Mouse (Mus musculus) MEL (cell line): ENCODE results near the gene Fgfbp3. TPM values are rescaled to one million over a fixed set of nuclear protein-coding genes. Genes with fewer than 3 reads are reported as not detected.

Experiments used
- DNase-seq: peaks from one replicate; pipeline ENCODE4 v3.0.0; 2011; ENCODE audit warnings: low read depth, low spot score
- H3K27ac ChIP-seq: 2 replicates; pipeline ENCODE4 v1.5.1; 2012; ENCODE audit warnings: low read depth, mild to moderate bottlenecking, control low read depth, low read length, moderate library complexity; ENCODE audit not compliant: control insufficient read depth
- H3K27me3 ChIP-seq, 2 experiments: fragments of 150-350 bp in 1 of 2; sonication (generic) in 1 of 2; 2 replicates each; pipeline ENCODE4 v1.6.1; 2012; ENCODE audit warnings: low read length in 2 of 2, mild to moderate bottlenecking in 2 of 2, improper control_type of control experiment in 1 of 2, moderate library complexity in 1 of 2; ENCODE audit not compliant: insufficient read depth in 2 of 2, control insufficient read depth in 1 of 2
- H3K36me3 ChIP-seq, 2 experiments: 2 replicates each; pipeline ENCODE4 v1.6.1; 2012 to 2014; ENCODE audit warnings: low read length in 2 of 2, improper control_type of control experiment in 1 of 2, inconsistent platforms in 1 of 2, mild to moderate bottlenecking in 1 of 2; ENCODE audit not compliant: insufficient read depth in 2 of 2, control insufficient read depth in 1 of 2
- H3K4me1 ChIP-seq, 2 experiments: fragments of 150-350 bp in 1 of 2; sonication (generic) in 1 of 2; 2 replicates each; pipeline ENCODE4 v1.6.1; 2012; ENCODE audit warnings: low read length in 2 of 2, improper control_type of control experiment in 1 of 2, mild to moderate bottlenecking in 1 of 2; ENCODE audit not compliant: insufficient read depth in 2 of 2, control insufficient read depth in 1 of 2
- H3K4me3 ChIP-seq, 2 experiments: fragments of 150-350 bp in 1 of 2; sonication (generic) in 1 of 2; 2 replicates each; pipeline ENCODE4 v1.5.1; 2012; ENCODE audit warnings: low read depth in 2 of 2, low read length in 2 of 2, mild to moderate bottlenecking in 2 of 2, moderate library complexity in 2 of 2, control low read depth in 1 of 2, improper control_type of control experiment in 1 of 2; ENCODE audit not compliant: control insufficient read depth in 1 of 2, insufficient read depth in 1 of 2
- H3K79me2 ChIP-seq: 2 replicates; pipeline ENCODE4 v1.6.1; 2012; ENCODE audit warnings: mild to moderate bottlenecking, low read length, moderate library complexity; ENCODE audit not compliant: control insufficient read depth, poor library complexity, insufficient read depth
- H3K9ac ChIP-seq: 2 replicates; pipeline ENCODE4 v1.6.1; 2012; ENCODE audit warnings: low read depth, mild to moderate bottlenecking, control low read depth, low read length, moderate library complexity; ENCODE audit not compliant: control insufficient read depth, poor library complexity, severe bottlenecking
- H3K9me3 ChIP-seq: fragments of 150-350 bp; sonication (generic); replicated peaks from 2 replicates; pipeline ENCODE4 v1.6.1; 2012; ENCODE audit warnings: mild to moderate bottlenecking, low read length, improper control_type of control experiment, moderate library complexity; ENCODE audit not compliant: insufficient read depth
- BHLHE40 ChIP-seq: IDR thresholded peaks from 2 replicates; pipeline ENCODE4 v1.6.1; 2012; ENCODE audit warnings: low read depth, mild to moderate bottlenecking, inconsistent platforms, low read length, improper control_type of control experiment, borderline replicate concordance
- CHD1 ChIP-seq: IDR thresholded peaks from 2 replicates; pipeline ENCODE4 v1.6.1; 2012; ENCODE audit warnings: low read depth, mild to moderate bottlenecking, inconsistent platforms, low read length, improper control_type of control experiment
- CHD2 ChIP-seq: IDR thresholded peaks from 2 replicates; pipeline ENCODE4 v1.6.1; 2011; ENCODE audit warnings: low read length, improper control_type of control experiment
- CTCF ChIP-seq, 3 experiments: IDR thresholded peaks in 2 of 3; conservative IDR thresholded peaks in 1 of 3; 2 replicates each; pipeline ENCODE4 v1.5.1; 2011 to 2012; ENCODE audit warnings: low read length in 3 of 3, low read depth in 2 of 3, mild to moderate bottlenecking in 2 of 3, improper control_type of control experiment in 1 of 3, inconsistent platforms in 1 of 3, mixed read lengths in 1 of 3, moderate library complexity in 1 of 3; ENCODE audit not compliant: control insufficient read depth in 1 of 3, insufficient read depth in 1 of 3, poor library complexity in 1 of 3, severe bottlenecking in 1 of 3
- E2F4 ChIP-seq: IDR thresholded peaks from 2 replicates; pipeline ENCODE4 v1.6.1; 2011; ENCODE audit warnings: low read depth, low read length, improper control_type of control experiment, borderline replicate concordance
- ELF1 ChIP-seq: IDR thresholded peaks from 2 replicates; pipeline ENCODE4 v1.6.1; 2014; ENCODE audit warnings: low read depth, mild to moderate bottlenecking, inconsistent platforms, low read length, improper control_type of control experiment, moderate library complexity
- EP300 ChIP-seq, 2 experiments: IDR thresholded peaks; 2 replicates each; pipeline ENCODE4 v1.6.1; 2011; ENCODE audit warnings: improper control_type of control experiment in 2 of 2, low read length in 2 of 2, low read depth in 1 of 2, mild to moderate bottlenecking in 1 of 2
- ETS1 ChIP-seq: IDR thresholded peaks from 2 replicates; pipeline ENCODE4 v1.6.1; 2012; ENCODE audit warnings: low read depth, mild to moderate bottlenecking, inconsistent platforms, low read length, improper control_type of control experiment, moderate library complexity
- GABPA ChIP-seq: IDR thresholded peaks from 2 replicates; pipeline ENCODE4 v1.6.1; 2012; ENCODE audit warnings: low read depth, mild to moderate bottlenecking, inconsistent platforms, low read length, improper control_type of control experiment, moderate library complexity
- GATA1 ChIP-seq: IDR thresholded peaks from 2 replicates; pipeline ENCODE4 v1.6.1; 2011; ENCODE audit warnings: low read depth, low read length, improper control_type of control experiment
- HCFC1 ChIP-seq: IDR thresholded peaks from 2 replicates; pipeline ENCODE4 v1.6.1; 2012; ENCODE audit warnings: low read depth, mild to moderate bottlenecking, inconsistent platforms, low read length, improper control_type of control experiment, moderate library complexity
- JUND ChIP-seq: IDR thresholded peaks from 2 replicates; pipeline ENCODE4 v1.6.1; 2011; ENCODE audit warnings: low read depth, mild to moderate bottlenecking, improper control_type of control experiment, low read length
- KAT2A ChIP-seq: conservative IDR thresholded peaks from 2 replicates; pipeline ENCODE4 v1.6.1; 2012; ENCODE audit warnings: low read depth, low read length, improper control_type of control experiment, inconsistent platforms
- MAFK ChIP-seq: IDR thresholded peaks from 2 replicates; pipeline ENCODE4 v1.6.1; 2011; ENCODE audit warnings: low read depth, mild to moderate bottlenecking, low read length, improper control_type of control experiment, borderline replicate concordance
- MAX ChIP-seq: IDR thresholded peaks from 2 replicates; pipeline ENCODE4 v1.6.1; 2011; ENCODE audit warnings: low read length, improper control_type of control experiment
- MEF2A ChIP-seq: IDR thresholded peaks from 2 replicates; pipeline ENCODE4 v1.6.1; 2014; ENCODE audit warnings: low read depth, mild to moderate bottlenecking, inconsistent platforms, low read length, improper control_type of control experiment; ENCODE audit not compliant: poor library complexity, insufficient replicate concordance, severe bottlenecking; ENCODE audit errors: extremely low read depth
- MXI1 ChIP-seq: IDR thresholded peaks from 2 replicates; pipeline ENCODE4 v1.6.1; 2011; ENCODE audit warnings: mild to moderate bottlenecking, low read depth, low read length, improper control_type of control experiment
- MYB ChIP-seq: IDR thresholded peaks from 2 replicates; pipeline ENCODE4 v1.6.1; 2011; ENCODE audit warnings: mild to moderate bottlenecking, low read depth, low read length, improper control_type of control experiment
- MYC ChIP-seq: IDR thresholded peaks from 2 replicates; pipeline ENCODE4 v1.6.1; 2011; ENCODE audit warnings: low read depth, mild to moderate bottlenecking, low read length, improper control_type of control experiment, moderate library complexity
- NELFE ChIP-seq: IDR thresholded peaks from 2 replicates; pipeline ENCODE4 v1.6.1; 2011; ENCODE audit warnings: low read depth, low read length, improper control_type of control experiment
- NRF1 ChIP-seq: IDR thresholded peaks from 2 replicates; pipeline ENCODE4 v1.6.1; 2014; ENCODE audit warnings: low read depth, mild to moderate bottlenecking, inconsistent platforms, low read length, improper control_type of control experiment, moderate library complexity; ENCODE audit not compliant: poor library complexity, insufficient read depth, severe bottlenecking
- POLR2AphosphoS2 ChIP-seq: IDR thresholded peaks from 2 replicates; pipeline ENCODE4 v1.6.1; 2011; ENCODE audit warnings: low read length, improper control_type of control experiment
- POLR2AphosphoS5 ChIP-seq: IDR thresholded peaks from 2 replicates; pipeline ENCODE4 v1.6.1; 2012; ENCODE audit warnings: low read depth, borderline replicate concordance, mild to moderate bottlenecking, inconsistent platforms, low read length, moderate library complexity, mixed read lengths
- RAD21 ChIP-seq: IDR thresholded peaks from 2 replicates; pipeline ENCODE4 v1.6.1; 2011; ENCODE audit warnings: mild to moderate bottlenecking, low read depth, low read length, improper control_type of control experiment
- RCOR1 ChIP-seq: IDR thresholded peaks from 2 replicates; pipeline ENCODE4 v1.6.1; 2012; ENCODE audit warnings: low read depth, mild to moderate bottlenecking, inconsistent platforms, low read length, improper control_type of control experiment
- SIN3A ChIP-seq: IDR thresholded peaks from 2 replicates; pipeline ENCODE4 v1.6.1; 2012; ENCODE audit warnings: low read length, improper control_type of control experiment, inconsistent platforms
- SMC3 ChIP-seq: IDR thresholded peaks from 2 replicates; pipeline ENCODE4 v1.6.1; 2011; ENCODE audit warnings: low read depth, low read length, improper control_type of control experiment
- TAL1 ChIP-seq: IDR thresholded peaks from 2 replicates; pipeline ENCODE4 v1.6.1; 2012; ENCODE audit warnings: mild to moderate bottlenecking, inconsistent platforms, low read length, moderate library complexity, mixed read lengths
- TCF12 ChIP-seq: IDR thresholded peaks from 2 replicates; pipeline ENCODE4 v1.6.1; 2014; ENCODE audit warnings: low read depth, mild to moderate bottlenecking, inconsistent platforms, low read length, improper control_type of control experiment, moderate library complexity
- UBTF ChIP-seq: IDR thresholded peaks from 2 replicates; pipeline ENCODE4 v1.6.1; 2012; ENCODE audit warnings: low read depth, mild to moderate bottlenecking, inconsistent platforms, low read length, improper control_type of control experiment, moderate library complexity, borderline replicate concordance; ENCODE audit not compliant: insufficient read depth
- USF1 ChIP-seq: IDR thresholded peaks from 2 replicates; pipeline ENCODE4 v1.6.1; 2014; ENCODE audit warnings: low read depth, mild to moderate bottlenecking, inconsistent platforms, low read length, improper control_type of control experiment, moderate library complexity
- USF2 ChIP-seq, 2 experiments: IDR thresholded peaks; 2 replicates each; pipeline ENCODE4 v1.6.1; 2011 to 2012; ENCODE audit warnings: improper control_type of control experiment in 2 of 2, low read length in 2 of 2, borderline replicate concordance in 1 of 2, inconsistent platforms in 1 of 2, low read depth in 1 of 2, mild to moderate bottlenecking in 1 of 2; ENCODE audit not compliant: insufficient read depth in 1 of 2
- ZC3H11A ChIP-seq: IDR thresholded peaks from 2 replicates; pipeline ENCODE4 v1.6.1; 2012; ENCODE audit warnings: low read depth, mild to moderate bottlenecking, inconsistent platforms, low read length, improper control_type of control experiment
- ZKSCAN1 ChIP-seq: IDR thresholded peaks from 2 replicates; pipeline ENCODE4 v1.6.1; 2012; ENCODE audit warnings: low read depth, mild to moderate bottlenecking, inconsistent platforms, low read length, improper control_type of control experiment, moderate library complexity
- ZMIZ1 ChIP-seq: IDR thresholded peaks from 2 replicates; pipeline ENCODE4 v1.6.1; 2012; ENCODE audit warnings: low read depth, mild to moderate bottlenecking, inconsistent platforms, low read length, improper control_type of control experiment, moderate library complexity
- ZNF384 ChIP-seq: IDR thresholded peaks from 2 replicates; pipeline ENCODE4 v1.6.1; 2012; ENCODE audit warnings: low read depth, mild to moderate bottlenecking, inconsistent platforms, low read length, improper control_type of control experiment
- polyA plus RNA-seq, 2 experiments: library from polyadenylated mRNA; stranded (reverse) in 1 of 2; unstranded in 1 of 2; fragments of >175 nt in 1 of 2; fragments of >200 nt in 1 of 2; gene quantifications; 2 replicates each; pipeline versions ENCODE4 v1.2.1 to v1.2.4; 2012; ENCODE audit warnings: low replicate concordance in 2 of 2, low read depth in 1 of 2; ENCODE audit not compliant: insufficient read length in 2 of 2, insufficient read depth in 1 of 2, missing spikeins in 1 of 2
- total RNA-seq: library from RNA; depleted of rRNA; stranded (reverse); fragments of 300-350 nt; gene quantifications from 2 replicates; pipeline ENCODE4 v1.2.3, GENCODE M21; 2012; rRNA removed

Fgfbp3 gene
- total RNA-seq (2.6 and 2.7 TPM in 2 replicates), polyA plus RNA-seq (10 to 100 TPM in 1 of 2 experiments, not detected in 1; 10.0 TPM)

DNA sequence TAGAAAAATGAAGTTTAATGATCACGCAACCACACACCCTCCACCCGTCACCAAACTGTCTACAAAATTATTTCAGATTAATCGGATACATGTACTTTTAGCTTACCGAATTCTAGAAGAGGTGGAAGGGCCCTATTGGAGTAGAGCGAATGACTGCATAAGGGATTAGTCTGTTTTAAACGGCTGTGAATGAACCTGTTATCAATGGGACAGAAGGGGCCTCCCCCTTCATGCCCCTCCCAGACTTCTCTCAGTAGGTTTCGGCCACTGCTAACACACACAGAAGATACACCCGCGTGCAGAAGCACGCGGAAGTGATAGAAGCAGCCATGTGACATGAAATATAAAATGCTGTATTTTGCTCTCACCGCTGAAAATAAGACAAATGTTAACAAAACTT lies at the start of gene Fgfbp3:
Gene Fgfbp3, minus strand, starts transcription at position 150 of the 400 bp plus-strand sequence.
- Histone ChIP-seq H3K4me1 (peaks cover 0 to 3% of the 10 kb centered on the region in 2 experiments; a peak in 1 of 4 replicates), H3K4me3 (peak within 1 kb of the TSS; percentile 65 to 86), H3K27me3 (no peaks in the 10 kb centered on the region), H3K9me3 (no peaks in the 10 kb centered on the region), H3K36me3 (peaks cover 0 to 9% of the 10 kb centered on the region in 2 experiments; a peak in 2 of 4 replicates), H3K9ac (peak within 1 kb of the TSS; percentile 89), H3K27ac (peak within 1 kb of the TSS; percentile 86), H3K79me2 (peaks cover 9% of the 10 kb centered on the region)
- peak; percentile 95 for DNase-seq
- TF ChIP-seq EP300 (IDR thresholded peaks at IDR 0.05; ENCODE audit: low read depth in 1 of 2, low read length in 2 of 2) (peak; percentile 36 to 52; a peak in 2 of 4 replicates), MXI1 (peak; percentile 99), UBTF (no peak), ZMIZ1 (peak; percentile 90), POLR2AphosphoS2 (peak; percentile 89; the same call in 1 of the 2 replicates), BHLHE40 (peak; percentile 54; the same call in 1 of the 2 replicates), TAL1 (no peak), SIN3A (peak; percentile 97), CHD2 (no peak), SMC3 (no peak), MYB (peak; percentile 64), JUND (no peak), NELFE (peak; percentile 85), MEF2A (no peak), GABPA (no peak), ZKSCAN1 (no peak), USF1 (peak; percentile 88), POLR2AphosphoS5 (peak; percentile 24; the same call in 1 of the 2 replicates), E2F4 (peak; percentile 61; the same call in 1 of the 2 replicates), ZC3H11A (no peak), CHD1 (peak; percentile 97), MAX (peak; percentile 98), RAD21 (no peak), ZNF384 (peak; percentile 61; the same call in 1 of the 2 replicates), GATA1 (peak; percentile 78), TCF12 (peak; percentile 70), CTCF (IDR thresholded peaks at IDR 0.05 in 2 of 3, conservative IDR thresholded peaks at IDR 0.05 in 1 of 3; ENCODE audit: control insufficient read depth in 1 of 3, insufficient read depth in 1 of 3, low read depth in 2 of 3, low read length in 3 of 3, poor library complexity in 1 of 3, severe bottlenecking in 1 of 3) (no peak), NRF1 (0 out of 2 replicates have a peak, but pooled peaks have one; percentile 16), ETS1 (peak; percentile 77), USF2 (IDR thresholded peaks at IDR 0.05; ENCODE audit: borderline replicate concordance in 1 of 2, insufficient read depth in 1 of 2, low read depth in 1 of 2, low read length in 2 of 2) (no peak), ELF1 (peak; percentile 88), MAFK (no peak), HCFC1 (peak; percentile 65), RCOR1 (peak; percentile 29; the same call in 1 of the 2 replicates), MYC (peak; percentile 100), KAT2A (peak; percentile 53; the same call in 1 of the 2 replicates)
